Mouse (Mus musculus): ENCODE results near the gene Gbf1. TPM values are rescaled to one million over a fixed set of nuclear protein-coding genes. Genes with fewer than 3 reads are reported as not detected.

Gbf1 gene
- polyA plus RNA-seq, 1 experiment from 2014 or later: 30.8 TPM

- DNase-seq (ENCODE audit: low spot score) (peak; percentile 71), ATAC-seq (replicated peaks; ENCODE audit: low FRiP score) (peak; percentile 40)
- H3K27me3 ChIP-seq (replicated peaks; ENCODE audit: control insufficient read depth, insufficient read depth, low read length): peaks cover 93% of the 10 kb centered on the region
- H3K4me3 ChIP-seq (ENCODE audit: low read depth, low read length): peak overlapping the region; percentile 61
- H3K4me2 ChIP-seq: peak overlapping the region; percentile 100
- H3K27ac ChIP-seq (ENCODE audit: low read depth, low read length): no peak overlapping the region
- 1% methylated on average over 79 of the region's 79 CpGs for WGBS
- no peaks in the 10 kb centered on the region for H3K36me3 ChIP-seq (ENCODE audit: control insufficient read depth, insufficient read depth, low read length)
- peak overlapping the region; percentile 44 for H3K9ac ChIP-seq (ENCODE audit: low read depth, low read length)
- peaks cover 16% of the 10 kb centered on the region for H3K4me1 ChIP-seq (replicated peaks; ENCODE audit: control insufficient read depth, insufficient read depth, low read length)
- no peaks in the 10 kb centered on the region for H3K9me3 ChIP-seq (ENCODE audit: control insufficient read depth, low read length)
Observed at GRCm38 (mm10) chr19:46135789-46136638, 16.3 kb upstream of the Gbf1 start.

DNA sequence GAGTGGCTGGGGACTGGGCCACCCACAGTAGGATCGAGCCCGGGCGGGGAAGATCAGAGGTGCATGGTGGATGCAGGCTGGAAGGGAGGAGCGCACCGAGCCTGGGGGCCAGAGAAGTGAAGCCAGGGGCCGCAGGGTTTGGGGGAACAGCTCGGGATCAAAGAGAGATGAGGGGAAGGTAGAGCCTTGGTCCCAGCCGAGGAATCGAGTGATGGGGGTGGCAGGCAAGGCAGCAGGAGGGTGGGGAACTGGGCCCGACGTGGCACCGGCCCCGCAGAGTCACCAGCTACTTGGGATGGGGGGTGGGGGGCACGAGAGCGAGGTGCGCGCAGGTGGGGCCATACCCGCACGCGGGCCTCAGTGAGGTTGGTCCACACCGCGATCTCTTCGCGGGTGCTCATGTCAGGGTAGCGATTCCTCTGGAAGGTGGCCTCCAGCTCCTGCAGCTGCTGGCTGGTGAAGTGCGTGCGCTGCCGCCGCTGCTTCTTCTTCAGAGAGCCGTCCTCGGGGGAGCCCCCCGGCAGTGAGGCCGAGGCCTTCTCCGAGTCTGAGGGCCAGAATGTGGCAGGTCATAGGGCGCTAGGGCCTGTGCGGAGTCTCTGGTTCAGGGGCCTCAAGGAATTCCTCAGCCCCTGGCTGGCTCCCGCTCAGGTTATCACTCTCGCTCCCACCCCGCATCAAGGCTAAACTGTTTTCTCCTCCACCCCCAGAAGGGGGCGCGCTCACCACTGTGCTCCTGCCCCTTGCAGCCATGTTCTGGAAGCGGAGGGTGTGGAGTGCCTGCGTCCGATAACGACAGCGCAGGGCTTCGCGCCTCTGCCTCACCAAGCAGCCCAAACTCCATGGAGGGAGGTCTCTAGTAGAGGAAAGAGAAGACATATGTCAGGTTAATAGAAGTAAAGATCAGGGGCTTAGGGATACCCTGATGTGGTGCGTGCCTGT, 15.4 kb upstream of the Gbf1 start:
- peak; percentile 84 for DNase-seq (ENCODE audit: low spot score)
- ATAC-seq (replicated peaks; ENCODE audit: low FRiP score): peak; percentile 81
- Histone ChIP-seq H3K4me3 (ENCODE audit: low read depth, low read length) (peak overlapping the region; percentile 61), H3K9ac (ENCODE audit: low read depth, low read length) (peak overlapping the region; percentile 44), H3K4me2 (peak overlapping the region; percentile 100), H3K4me1 (replicated peaks; ENCODE audit: control insufficient read depth, insufficient read depth, low read length) (peaks cover 18% of the 10 kb centered on the region), H3K9me3 (ENCODE audit: control insufficient read depth, low read length) (no peaks in the 10 kb centered on the region), H3K27ac (ENCODE audit: low read depth, low read length) (no peak overlapping the region), H3K36me3 (ENCODE audit: control insufficient read depth, insufficient read depth, low read length) (no peaks in the 10 kb centered on the region), H3K27me3 (replicated peaks; ENCODE audit: control insufficient read depth, insufficient read depth, low read length) (peaks cover 92% of the 10 kb centered on the region)
- WGBS: 3% methylated on average over 49 of the region's 49 CpGs

DNA sequence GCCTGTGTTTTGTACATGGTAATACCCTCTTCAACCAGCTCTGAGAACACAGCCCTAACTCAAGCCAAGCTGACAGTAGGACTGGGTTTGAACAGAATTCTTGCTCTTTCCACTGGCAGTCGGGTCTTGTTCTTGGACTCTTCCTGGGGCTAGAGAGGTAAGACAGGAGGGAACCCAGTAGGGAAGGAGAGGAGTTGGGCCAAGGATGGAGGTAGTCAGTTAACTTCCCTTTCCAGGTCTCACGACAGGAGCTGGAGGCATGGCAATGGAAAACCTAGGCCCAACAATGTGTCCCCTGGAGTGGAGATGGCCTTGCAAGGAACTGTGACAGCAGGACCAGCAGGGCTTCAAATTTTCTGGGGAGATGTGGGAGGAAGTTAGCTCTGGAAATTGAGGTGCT, 12.0 kb upstream of the Gbf1 start:
- H3K27ac ChIP-seq (ENCODE audit: low read depth, low read length): no peak overlapping the region
- H3K9me3 ChIP-seq (ENCODE audit: control insufficient read depth, low read length): no peaks in the 10 kb centered on the region
- peaks cover 18% of the 10 kb centered on the region for H3K4me1 ChIP-seq (replicated peaks; ENCODE audit: control insufficient read depth, insufficient read depth, low read length)
- H3K36me3 ChIP-seq (ENCODE audit: control insufficient read depth, insufficient read depth, low read length): no peaks in the 10 kb centered on the region
- no peak overlapping the region for H3K4me2 ChIP-seq
- H3K9ac ChIP-seq (ENCODE audit: low read depth, low read length): no peak overlapping the region
- H3K4me3 ChIP-seq (ENCODE audit: low read depth, low read length): no peak overlapping the region
- no peak for ATAC-seq (replicated peaks; ENCODE audit: low FRiP score)
- H3K27me3 ChIP-seq (replicated peaks; ENCODE audit: control insufficient read depth, insufficient read depth, low read length): peaks cover 85% of the 10 kb centered on the region
- 74% methylated on average over 2 of the region's 2 CpGs for WGBS
- DNase-seq (ENCODE audit: low spot score): no peak

DNA sequence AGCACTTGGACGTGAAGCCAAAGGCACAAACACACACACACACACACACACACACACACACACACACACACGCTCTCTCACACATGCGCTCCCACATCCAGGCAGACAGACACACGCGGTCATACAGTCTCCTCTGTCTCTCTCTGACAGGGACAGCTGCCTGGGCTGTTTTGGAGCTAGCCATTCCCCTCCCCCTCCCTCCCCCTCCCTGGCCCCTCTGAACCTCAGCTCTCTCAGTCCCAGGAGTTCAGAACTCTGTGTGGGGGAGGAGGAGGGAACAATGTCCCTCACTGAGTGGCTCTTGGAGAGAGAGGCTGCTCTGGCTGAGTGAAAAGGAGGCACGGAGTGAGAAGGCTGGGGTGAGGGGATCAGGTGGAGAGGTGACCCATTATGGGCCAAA, 11.2 kb upstream of the Gbf1 start:
- H3K4me1 ChIP-seq (replicated peaks; ENCODE audit: control insufficient read depth, insufficient read depth, low read length): peaks cover 12% of the 10 kb centered on the region
- peaks cover 85% of the 10 kb centered on the region for H3K27me3 ChIP-seq (replicated peaks; ENCODE audit: control insufficient read depth, insufficient read depth, low read length)
- H3K36me3 ChIP-seq (ENCODE audit: control insufficient read depth, insufficient read depth, low read length): no peaks in the 10 kb centered on the region
- no peak overlapping the region for H3K9ac ChIP-seq (ENCODE audit: low read depth, low read length)
- no peak overlapping the region for H3K27ac ChIP-seq (ENCODE audit: low read depth, low read length)
- DNase-seq (ENCODE audit: low spot score) (no peak), ATAC-seq (replicated peaks; ENCODE audit: low FRiP score) (no peak)
- H3K4me3 ChIP-seq (ENCODE audit: low read depth, low read length): no peak overlapping the region
- WGBS: 33% methylated on average over 6 of the region's 6 CpGs
- H3K9me3 ChIP-seq (ENCODE audit: control insufficient read depth, low read length): no peaks in the 10 kb centered on the region
- H3K4me2 ChIP-seq: no peak overlapping the region

- peak within 1 kb of the TSS; percentile 63 for H3K4me3 ChIP-seq (ENCODE audit: low read depth, low read length)
- DNase-seq (ENCODE audit: low spot score): no peak
Observed at GRCm38 (mm10) chr19:46147511-46148371, 4.6 kb upstream of the Gbf1 start, which contains the start of gene Pitx3. Pitx3 (minus strand) TSS chr19:46148326.

DNA sequence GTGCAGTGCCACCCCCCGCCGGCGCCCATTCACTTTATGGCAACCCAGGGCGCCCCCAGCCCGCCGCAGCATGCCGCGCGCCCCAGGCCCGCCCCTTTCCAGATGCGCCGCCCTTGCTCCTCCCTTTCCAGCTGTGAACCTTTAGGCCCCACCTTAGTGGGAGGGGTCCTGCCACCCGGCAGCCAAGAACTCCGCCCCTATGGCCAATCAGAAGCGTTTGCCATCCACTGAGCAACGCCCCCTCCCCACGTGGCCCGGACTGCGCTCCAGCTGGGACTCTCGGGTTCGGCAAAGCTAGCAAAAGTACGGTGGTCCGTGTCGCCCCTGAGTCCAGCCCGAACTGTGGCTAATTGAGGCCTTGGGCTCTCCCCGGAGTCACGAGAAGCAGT, 3.9 kb upstream of the Gbf1 start:
- Histone ChIP-seq H3K27me3 (replicated peaks; ENCODE audit: control insufficient read depth, insufficient read depth, low read length) (peaks cover 73% of the 10 kb centered on the region), H3K4me2 (peak overlapping the region; percentile 99), H3K36me3 (ENCODE audit: control insufficient read depth, insufficient read depth, low read length) (no peaks in the 10 kb centered on the region), H3K4me1 (replicated peaks; ENCODE audit: control insufficient read depth, insufficient read depth, low read length) (peaks cover 7% of the 10 kb centered on the region), H3K27ac (ENCODE audit: low read depth, low read length) (no peak overlapping the region), H3K9me3 (ENCODE audit: control insufficient read depth, low read length) (no peaks in the 10 kb centered on the region), H3K9ac (ENCODE audit: low read depth, low read length) (no peak overlapping the region), H3K4me3 (ENCODE audit: low read depth, low read length) (peak overlapping the region; percentile 63)
- WGBS: under 1% methylated on average over 27 of the region's 27 CpGs
- DNase-seq (ENCODE audit: low spot score) (peak; percentile 89), ATAC-seq (replicated peaks; ENCODE audit: low FRiP score) (peak; percentile 73)

More at GRCm38 (mm10) chr19:46147511-46148371, 4.6 kb upstream of the Gbf1 start, which contains the start of gene Pitx3:
- H3K36me3 ChIP-seq (ENCODE audit: control insufficient read depth, insufficient read depth, low read length): no peaks in the 10 kb centered on the region
- no peak within 1 kb of the TSS for H3K9ac ChIP-seq (ENCODE audit: low read depth, low read length)
- peaks cover 6% of the 10 kb centered on the region for H3K4me1 ChIP-seq (replicated peaks; ENCODE audit: control insufficient read depth, insufficient read depth, low read length)
- WGBS: 3% methylated on average over 44 of the region's 47 CpGs
- H3K4me2 ChIP-seq: peak within 1 kb of the TSS; percentile 99
- peaks cover 80% of the 10 kb centered on the region for H3K27me3 ChIP-seq (replicated peaks; ENCODE audit: control insufficient read depth, insufficient read depth, low read length)
- no peak within 1 kb of the TSS for H3K27ac ChIP-seq (ENCODE audit: low read depth, low read length)
- no peak for ATAC-seq (replicated peaks; ENCODE audit: low FRiP score)
- no peaks in the 10 kb centered on the region for H3K9me3 ChIP-seq (ENCODE audit: control insufficient read depth, low read length)

DNA sequence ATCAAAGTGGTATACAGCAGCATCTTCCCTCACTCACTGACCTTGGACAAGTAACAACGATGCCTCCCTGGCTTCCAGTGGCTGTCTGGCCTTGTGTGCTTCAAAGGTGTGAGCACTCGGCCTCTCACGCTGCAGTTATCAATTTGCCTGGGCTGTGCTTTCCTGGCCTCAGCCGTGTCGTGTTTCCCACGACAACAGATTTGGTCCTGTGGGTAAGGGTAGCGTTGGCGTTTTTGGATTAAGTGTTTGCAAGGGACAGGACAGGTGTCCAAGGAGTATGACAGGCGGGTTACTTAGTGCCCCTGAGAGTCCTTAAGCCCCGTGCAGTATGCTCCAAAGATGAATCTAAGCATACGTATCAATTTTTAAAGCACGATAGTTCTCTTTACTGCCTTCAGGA, 3.2 kb upstream of the Gbf1 start:
- WGBS: 31% methylated on average over 12 of the region's 12 CpGs

GRCm38 (mm10) chr19:46165950-46166349, 13.6 kb downstream of the Gbf1 start:
- 90% methylated on average over 3 of the region's 3 CpGs for WGBS
- Histone ChIP-seq H3K36me3 (ENCODE audit: control insufficient read depth, insufficient read depth, low read length) (peaks cover 8% of the 10 kb centered on the region), H3K4me2 (no peak overlapping the region), H3K27ac (ENCODE audit: low read depth, low read length) (no peak overlapping the region), H3K4me1 (replicated peaks; ENCODE audit: control insufficient read depth, insufficient read depth, low read length) (no peaks in the 10 kb centered on the region), H3K27me3 (replicated peaks; ENCODE audit: control insufficient read depth, insufficient read depth, low read length) (no peaks in the 10 kb centered on the region), H3K4me3 (ENCODE audit: low read depth, low read length) (no peak overlapping the region), H3K9ac (ENCODE audit: low read depth, low read length) (no peak overlapping the region), H3K9me3 (ENCODE audit: control insufficient read depth, low read length) (no peaks in the 10 kb centered on the region; the same call in 1 of the 2 replicates)
- ATAC-seq (replicated peaks; ENCODE audit: low FRiP score) (no peak), DNase-seq (ENCODE audit: low spot score) (no peak)

More for the DNA sequence above, 3.2 kb upstream of the Gbf1 start:
- Histone ChIP-seq H3K4me3 (ENCODE audit: low read depth, low read length) (peak overlapping the region; percentile 63; the same call in 1 of the 2 replicates), H3K27ac (ENCODE audit: low read depth, low read length) (no peak overlapping the region), H3K9me3 (ENCODE audit: control insufficient read depth, low read length) (no peaks in the 10 kb centered on the region), H3K36me3 (ENCODE audit: control insufficient read depth, insufficient read depth, low read length) (no peaks in the 10 kb centered on the region), H3K4me2 (peak overlapping the region; percentile 99), H3K4me1 (replicated peaks; ENCODE audit: control insufficient read depth, insufficient read depth, low read length) (peaks cover 15% of the 10 kb centered on the region), H3K27me3 (replicated peaks; ENCODE audit: control insufficient read depth, insufficient read depth, low read length) (peaks cover 66% of the 10 kb centered on the region), H3K9ac (ENCODE audit: low read depth, low read length) (no peak overlapping the region)
- DNase-seq (ENCODE audit: low spot score) (no peak), ATAC-seq (replicated peaks; ENCODE audit: low FRiP score) (no peak)

Data from liver, embryonic 11.5 days (tissue).